In the genomic region with DNA sequence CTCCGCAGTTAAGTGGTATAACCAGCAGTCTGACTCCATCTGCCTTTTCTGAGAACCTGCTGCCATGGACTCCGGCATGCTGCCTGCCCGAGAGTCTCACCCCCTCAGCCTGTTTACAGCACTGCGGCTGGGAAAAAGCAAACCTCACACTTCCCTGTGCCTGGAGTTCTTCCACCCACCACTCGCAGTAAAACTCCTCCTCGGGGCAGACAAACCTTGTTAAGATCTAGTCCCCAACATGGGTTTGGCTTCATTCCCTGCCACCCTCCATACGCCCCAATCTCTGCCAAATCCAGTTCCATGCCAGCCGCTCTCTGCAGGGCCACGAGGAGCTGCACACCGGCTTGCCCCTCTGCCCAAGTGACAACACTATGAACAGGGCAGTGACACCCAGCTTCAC, we compare ENCODE assay signal across 8 mouse cellular contexts. TPM values are rescaled to one million over a fixed set of nuclear protein-coding genes. Genes with fewer than 3 reads are reported as not detected.
DNase-seq lines count a peak whose midpoint lies in the region; ATAC-seq and TF ChIP-seq lines count a peak whose summit lies in the region.

No protein-coding gene starts in this region.

- no peak overlapping the region for H3K4me2 ChIP-seq in forebrain, postnatal 0 days (ENCODE audit: low read depth)
- no peak overlapping the region for H3K4me2 ChIP-seq in forebrain, embryonic 15.5 days (replicated peaks)

- H3K27me3 ChIP-seq in forebrain, postnatal 0 days (ENCODE audit: insufficient read depth, low read length): no peaks in the 10 kb centered on the region
- no peaks in the 10 kb centered on the region for H3K27me3 ChIP-seq in forebrain, embryonic 15.5 days
- H3K27me3 ChIP-seq in midbrain, embryonic 10.5 days (ENCODE audit: low read depth, poor library complexity, severe bottlenecking): no peaks in the 10 kb centered on the region

- intact Hi-C loops in left cerebral cortex, postnatal 36 days (cut with DNase I): no loop called here

- H3K9me3 ChIP-seq in forebrain, postnatal 0 days (ENCODE audit: low read length): no peaks in the 10 kb centered on the region
- no peaks in the 10 kb centered on the region for H3K9me3 ChIP-seq in forebrain, embryonic 15.5 days
- H3K9me3 ChIP-seq in midbrain, embryonic 10.5 days (replicated peaks): no peaks in the 10 kb centered on the region

- ATAC-seq in forebrain, postnatal 0 days: peak; percentile 73
- no peak; the same call in 1 of the 2 replicates for ATAC-seq in forebrain, embryonic 15.5 days (replicated peaks)
- ATAC-seq in megakaryocyte-erythroid progenitor cell, adult 5-6 weeks (replicated peaks; ENCODE audit: low FRiP score, low TSS enrichment, poor library complexity, severe bottlenecking): no peak

- TF ChIP-seq POLR2A in bone marrow macrophage, adult 2 months (IDR thresholded peaks at IDR 0.05; ENCODE audit: borderline replicate concordance, low read depth, low read length): no peak

- H3K9ac ChIP-seq in forebrain, postnatal 0 days: no peak overlapping the region
- no peak overlapping the region for H3K9ac ChIP-seq in forebrain, embryonic 15.5 days (replicated peaks)

- H3K4me3 ChIP-seq in forebrain, postnatal 0 days (ENCODE audit: low read depth, low read length): no peak overlapping the region
- H3K4me3 ChIP-seq in forebrain, embryonic 15.5 days: no peak overlapping the region
- no peak overlapping the region for H3K4me3 ChIP-seq in bone marrow macrophage, adult 2 months (ENCODE audit: insufficient read depth, low read length)
- H3K4me3 ChIP-seq in midbrain, embryonic 10.5 days: no peak overlapping the region

- H3K27ac ChIP-seq in forebrain, postnatal 0 days (ENCODE audit: low read depth, low read length): no peak overlapping the region
- H3K27ac ChIP-seq in forebrain, embryonic 15.5 days (replicated peaks): no peak overlapping the region
- H3K27ac ChIP-seq in bone marrow macrophage, adult 2 months (ENCODE audit: insufficient read depth, low read depth, low read length): 0 out of 2 replicates have a peak overlapping the region, but pooled peaks have one; percentile 24
- H3K27ac ChIP-seq in midbrain, embryonic 10.5 days (replicated peaks): no peak overlapping the region

- TF ChIP-seq CTCF in forebrain, postnatal 0 days (IDR thresholded peaks at IDR 0.05; ENCODE audit: low read depth): no peak
- no peak for TF ChIP-seq CTCF in bone marrow macrophage, adult 2 months (IDR thresholded peaks at IDR 0.05; ENCODE audit: low read depth, low read length)

- peak; percentile 61 for DNase-seq in forebrain, postnatal 0 days
- DNase-seq in frontal cortex, postnatal 25 days (ENCODE audit: low spot score in 2 of 2): peak; percentile 6 to 11
- peak; percentile 55 to 61 for DNase-seq in left cerebral cortex, postnatal 36 days (ENCODE audit: low spot score in 2 of 2)
- no peak for DNase-seq in lung, postnatal 36 days
- no peak for DNase-seq in midbrain, embryonic 10.5 days (ENCODE audit: low spot score)

- no peaks in the 10 kb centered on the region for H3K36me3 ChIP-seq in forebrain, postnatal 0 days (ENCODE audit: insufficient read depth)
- H3K36me3 ChIP-seq in forebrain, embryonic 15.5 days: no peaks in the 10 kb centered on the region
- H3K36me3 ChIP-seq in midbrain, embryonic 10.5 days: no peaks in the 10 kb centered on the region

- no peaks in the 10 kb centered on the region for H3K4me1 ChIP-seq in forebrain, postnatal 0 days (ENCODE audit: insufficient read depth)
- H3K4me1 ChIP-seq in forebrain, embryonic 15.5 days: peaks cover 8% of the 10 kb centered on the region; the same call in 1 of the 2 replicates
- H3K4me1 ChIP-seq in bone marrow macrophage, adult 2 months (ENCODE audit: control insufficient read depth, insufficient read depth, low read length): peaks cover 34% of the 10 kb centered on the region
- peaks cover 18% of the 10 kb centered on the region for H3K4me1 ChIP-seq in midbrain, embryonic 10.5 days

- 56% methylated on average over 10 of the region's 10 CpGs for WGBS in forebrain, postnatal 0 days
- 46% methylated on average over 10 of the region's 10 CpGs for WGBS in forebrain, embryonic 15.5 days
- 83% methylated on average over 10 of the region's 10 CpGs for WGBS in midbrain, embryonic 10.5 days

RNA-seq across cellular contexts. Expression of a gene that starts 12.9 kb away (rescaled TPM):
- 8.2 and 12.7 TPM in 2 replicates for total RNA-seq in forebrain, postnatal 0 days (2014; rRNA removed)
- 3.3 and 5.2 TPM in 2 replicates for polyA plus RNA-seq in forebrain, postnatal 0 days (2015; fragmentation: Nextera tagmentation; extraction: Ambion mirVana)
- 8.1 and 8.7 TPM in 2 replicates for polyA plus RNA-seq in forebrain, embryonic 15.5 days (2015; fragmentation: Nextera tagmentation; extraction: Ambion mirVana)
- polyA plus RNA-seq in bone marrow macrophage, adult 2 months (2012; ENCODE audit: insufficient read depth, insufficient read length, missing spikeins): 10.2 and 13.5 TPM in 2 replicates
- 10 to 100 TPM; 11.8 to 12.5 TPM for total RNA-seq in left cerebral cortex, postnatal 36 days (2021)
- 16.5 and 17.0 TPM in 2 replicates for polyA plus RNA-seq in midbrain, embryonic 10.5 days (2016; fragmentation: Nextera tagmentation; extraction: Ambion mirVana)
- 2.1 and 5.0 TPM in 2 replicates for total RNA-seq in megakaryocyte-erythroid progenitor cell, adult 5-6 weeks (2014; fragmentation: Nextera tagmentation)
- total RNA-seq in megakaryocyte-erythroid progenitor cell, adult 5-6 weeks (2017): 1.8 and 1.9 TPM in 2 replicates

RNA-seq across cellular contexts. Expression of a gene that starts 59.3 kb away (rescaled TPM):
- total RNA-seq in forebrain, postnatal 0 days (2014; rRNA removed): 0.46 and 0.57 TPM in 2 replicates
- polyA plus RNA-seq in forebrain, postnatal 0 days (2015; fragmentation: Nextera tagmentation; extraction: Ambion mirVana): 0.36 and 0.74 TPM in 2 replicates
- polyA plus RNA-seq in forebrain, embryonic 15.5 days (2015; fragmentation: Nextera tagmentation; extraction: Ambion mirVana): 0.36 and 0.38 TPM in 2 replicates
- 0.28 TPM in 1 of 2 replicates, not detected in the other for polyA plus RNA-seq in bone marrow macrophage, adult 2 months (2012; ENCODE audit: insufficient read depth, insufficient read length, missing spikeins)
- under 1 TPM; 0.17 to 0.48 TPM for total RNA-seq in left cerebral cortex, postnatal 36 days (2021)
- polyA plus RNA-seq in midbrain, embryonic 10.5 days (2016; fragmentation: Nextera tagmentation; extraction: Ambion mirVana): 0.22 and 0.42 TPM in 2 replicates
- not detected in 2 replicates for total RNA-seq in megakaryocyte-erythroid progenitor cell, adult 5-6 weeks (2014; fragmentation: Nextera tagmentation)
- not detected in 2 replicates for total RNA-seq in megakaryocyte-erythroid progenitor cell, adult 5-6 weeks (2017)

Comparison
In these comparisons a context has a peak if more than half of its experiments do, and no peak if none do; other contexts are left out.
1. DNase-seq: peak in forebrain, postnatal 0 days (single experiment), frontal cortex, postnatal 25 days (2 of 2) and left cerebral cortex, postnatal 36 days (2 of 2); none in lung, postnatal 36 days (single experiment) and midbrain, embryonic 10.5 days (single experiment).